Mouse (Mus musculus): ENCODE data around the gene Limk1.

DNA sequence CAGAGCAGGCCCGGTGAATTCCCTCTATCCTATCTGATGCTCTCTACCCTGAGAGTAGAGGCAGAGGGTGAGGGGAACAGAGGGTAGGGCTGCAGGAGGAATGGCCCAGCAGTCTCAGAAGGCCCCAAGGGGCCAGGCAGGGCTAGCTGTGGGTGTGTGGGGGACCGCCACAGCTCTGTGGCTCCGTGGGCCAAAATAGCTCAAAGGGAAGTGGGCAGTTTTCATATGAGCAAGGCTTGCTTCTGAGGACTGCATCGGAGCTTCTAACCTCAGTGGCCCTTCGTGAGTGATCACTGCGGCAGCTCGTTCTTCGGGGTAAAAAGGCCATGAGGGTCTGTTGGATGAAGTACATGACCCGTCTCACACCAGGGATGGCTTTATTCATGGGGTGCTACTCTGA is 74.7 kb downstream of the Limk1 start:
- TF ChIP-seq CTCF (IDR thresholded peaks at IDR 0.05; ENCODE audit: low read depth, low read length) (no peak), TAL1 (conservative IDR thresholded peaks at IDR 0.05; ENCODE audit: low read depth, low read length) (no peak), GATA1 (IDR thresholded peaks at IDR 0.05; ENCODE audit: borderline replicate concordance, low read length) (no peak), GATA2 (IDR thresholded peaks at IDR 0.05; ENCODE audit: borderline replicate concordance, low read depth, low read length) (no peak)

All from G1E (cell line).